Mouse (Mus musculus): ENCODE results near the gene Rcn2. TPM values are rescaled to one million over a fixed set of nuclear protein-coding genes. Genes with fewer than 3 reads are reported as not detected.
"Not testable (repeated sequence)": the region's sequence is repeated elsewhere in the genome, so short reads cannot be mapped to it uniquely, and the experiment has no call there.

Gene Rcn2
- total RNA-seq (2021) = 37.2 and 37.7 TPM in 2 replicates
- long read RNA-seq, experiment 1, transcript Rcn2-201 (7 exons, 2,024 nt) = major isoform, 116 of 127 reads
- long read RNA-seq, experiment 1, partial matches to known transcripts = 8 of 127 reads
- long read RNA-seq, experiment 1, other reads (novel, unspliced or antisense) = 3 of 127 reads
- long read RNA-seq, experiment 2, transcript Rcn2-201 (7 exons, 2,024 nt) = major isoform, 77 of 84 reads
- long read RNA-seq, experiment 2, partial matches to known transcripts = 1 of 84 reads
- long read RNA-seq, experiment 2, other reads (novel, unspliced or antisense) = 5 of 84 reads

GRCm38 (mm10) chr9:56041372-56042180, at the start of gene Rcn2:
TSS of gene Rcn2 (plus strand) at chr9:56041845.
- DNase-seq = peak; percentile 97

- not testable (repeated sequence) for DNase-seq
Observed at GRCm38 (mm10) chr9:56004679-56005078, 37.0 kb upstream of the Rcn2 start.

- DNase-seq = no peak
Observed at GRCm38 (mm10) chr9:56010450-56010849, 31.2 kb upstream of the Rcn2 start, which contains the start of gene 4930563M21Rik. TSS of gene 4930563M21Rik (minus strand) at chr9:56010550.

- no peak for DNase-seq
Observed at GRCm38 (mm10) chr9:56024772-56025171, 16.9 kb upstream of the Rcn2 start.

- no peak for DNase-seq
Observed at GRCm38 (mm10) chr9:56027292-56027691, 14.4 kb upstream of the Rcn2 start.

GRCm38 (mm10) chr9:56032219-56032618, 9.4 kb upstream of the Rcn2 start:
- no peak for DNase-seq

GRCm38 (mm10) chr9:56042181-56042621, 556 bp downstream of the Rcn2 start:
- DNase-seq = no peak

GRCm38 (mm10) chr9:56053796-56054195, 12.2 kb downstream of the Rcn2 start:
- DNase-seq = no peak

GRCm38 (mm10) chr9:56056147-56056546, 14.5 kb downstream of the Rcn2 start:
- DNase-seq = no peak

GRCm38 (mm10) chr9:56062336-56062735, 20.7 kb downstream of the Rcn2 start:
- DNase-seq = no peak

GRCm38 (mm10) chr9:56065011-56065410, 23.4 kb downstream of the Rcn2 start:
- peak; percentile 21 for DNase-seq

- no peak for DNase-seq
Observed at GRCm38 (mm10) chr9:56067964-56068363, 26.3 kb downstream of the Rcn2 start.

- no peak for DNase-seq
Observed at GRCm38 (mm10) chr9:56068630-56069029, 27.0 kb downstream of the Rcn2 start.

GRCm38 (mm10) chr9:56072861-56073260, 31.2 kb downstream of the Rcn2 start:
- DNase-seq = no peak

- DNase-seq = no peak
Observed at GRCm38 (mm10) chr9:56074863-56075262, 33.2 kb downstream of the Rcn2 start.

GRCm38 (mm10) chr9:56075264-56075663, 33.6 kb downstream of the Rcn2 start:
- peak; percentile 86 for DNase-seq

GRCm38 (mm10) chr9:56075901-56076620, 34.4 kb downstream of the Rcn2 start:
- DNase-seq = peak; percentile 20

- DNase-seq = no peak
Observed at GRCm38 (mm10) chr9:56079587-56079986, 37.9 kb downstream of the Rcn2 start.

GRCm38 (mm10) chr9:56086524-56086923, 44.9 kb downstream of the Rcn2 start:
- DNase-seq = no peak

- peak; percentile 88 for DNase-seq
Observed at GRCm38 (mm10) chr9:56089778-56090520, 48.3 kb downstream of the Rcn2 start, which contains the start of gene Pstpip1. TSS of gene Pstpip1 (plus strand) at chr9:56089962.

- DNase-seq = no peak
Observed at GRCm38 (mm10) chr9:56090546-56091225, 49.0 kb downstream of the Rcn2 start.
